Mouse (Mus musculus): Measurements from ENCODE around the gene Ccdc107. TPM values are rescaled to one million over a fixed set of nuclear protein-coding genes. Genes with fewer than 3 reads are reported as not detected.
A peak's percentile ranks its signal among the peaks of the same experiment; 100 is the strongest.

The Ccdc107 gene
- 98.8 and 102 TPM in 2 replicates for polyA plus RNA-seq (2015; fragmentation: Nextera tagmentation; extraction: Ambion mirVana)

DNA sequence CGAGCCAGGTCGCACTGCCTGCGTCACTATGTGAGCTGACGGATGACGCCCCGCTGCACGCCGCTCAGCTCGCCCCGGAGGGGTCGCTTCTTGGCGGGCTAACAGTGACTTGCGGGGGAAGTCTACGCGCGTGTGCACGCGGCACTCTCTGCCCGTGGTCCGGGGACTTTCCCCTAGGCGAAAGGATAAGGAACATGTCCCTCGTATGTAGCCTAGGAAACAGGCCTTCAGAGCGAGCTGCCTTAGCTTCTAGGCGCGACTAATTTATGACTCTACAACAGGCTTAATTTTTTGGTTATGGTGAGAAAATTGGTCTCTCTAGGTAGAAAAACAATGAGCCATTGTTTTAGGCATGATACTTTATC, at the start of gene Ccdc107:
Ccdc107 (plus strand) TSS at position 80 of the 365 bp plus-strand sequence.
- H3K9me3 ChIP-seq: no peaks in the 10 kb centered on the region
- peak within 1 kb of the TSS; percentile 88 for H3K27ac ChIP-seq
- H3K36me3 ChIP-seq: peaks cover 8% of the 10 kb centered on the region; the same call in 1 of the 2 replicates
- ATAC-seq: peak; percentile 98
- H3K4me1 ChIP-seq (replicated peaks): peaks cover 19% of the 10 kb centered on the region
- no peaks in the 10 kb centered on the region for H3K27me3 ChIP-seq (replicated peaks)
- H3K4me2 ChIP-seq (replicated peaks): peak within 1 kb of the TSS; percentile 72
- peak within 1 kb of the TSS; percentile 72 for H3K4me3 ChIP-seq (replicated peaks)
- under 1% methylated on average over 25 of the region's 25 CpGs for WGBS
- peak within 1 kb of the TSS; percentile 73 for H3K9ac ChIP-seq

DNA sequence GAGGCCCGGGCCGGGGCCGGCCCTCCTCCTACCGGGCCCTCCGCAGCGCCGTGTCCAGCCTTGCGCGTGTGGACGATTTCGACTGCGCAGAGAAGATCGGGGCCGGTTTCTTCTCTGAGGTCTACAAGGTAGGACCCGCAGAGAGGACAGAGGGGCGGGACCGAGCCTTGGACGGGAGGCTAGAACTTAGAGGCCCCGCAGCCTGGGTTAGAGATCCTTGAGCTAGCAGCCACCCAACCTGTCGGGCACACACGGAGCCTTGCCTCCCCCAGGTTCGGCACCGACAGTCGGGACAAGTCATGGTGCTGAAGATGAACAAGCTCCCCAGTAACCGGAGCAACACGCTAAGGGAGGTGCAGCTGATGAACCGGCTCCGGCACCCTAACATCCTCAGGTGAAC, 49.2 kb upstream of the Ccdc107 start:
- peaks cover 10% of the 10 kb centered on the region for H3K4me1 ChIP-seq (replicated peaks)
- H3K9ac ChIP-seq: peak overlapping the region; percentile 99
- peak overlapping the region; percentile 97 for H3K4me2 ChIP-seq (replicated peaks)
- under 1% methylated on average over 23 of the region's 28 CpGs for WGBS
- peak overlapping the region; percentile 89 for H3K27ac ChIP-seq
- peak overlapping the region; percentile 89 for H3K4me3 ChIP-seq (replicated peaks)
- ATAC-seq: peak; percentile 22
- peaks cover 31% of the 10 kb centered on the region for H3K36me3 ChIP-seq
- H3K9me3 ChIP-seq: no peaks in the 10 kb centered on the region
- H3K27me3 ChIP-seq (replicated peaks): no peaks in the 10 kb centered on the region

DNA sequence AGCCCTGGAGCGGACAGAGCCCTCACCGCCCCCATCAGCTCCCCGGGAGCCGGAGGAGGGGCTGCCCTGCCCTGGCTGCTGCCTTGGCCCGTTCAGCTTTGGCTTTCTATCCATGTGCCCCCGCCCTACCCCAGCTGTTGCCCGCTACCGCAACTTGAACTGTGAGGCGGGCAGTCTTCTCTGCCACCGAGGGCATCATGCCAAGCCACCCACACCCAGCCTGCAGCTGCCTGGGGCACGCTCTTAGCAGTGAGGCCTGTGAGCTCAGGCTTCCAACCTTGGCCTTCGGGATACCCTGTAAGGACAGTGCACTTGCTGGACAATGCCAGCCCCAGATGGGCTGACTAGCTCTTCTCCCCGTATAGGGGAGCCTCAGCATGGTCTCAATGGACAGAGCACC, 45.4 kb upstream of the Ccdc107 start:
- 91% methylated on average over 13 of the region's 13 CpGs for WGBS
- Histone ChIP-seq H3K4me3 (replicated peaks) (no peak overlapping the region), H3K4me1 (replicated peaks) (peaks cover 10% of the 10 kb centered on the region), H3K9ac (no peak overlapping the region), H3K27ac (no peak overlapping the region), H3K27me3 (replicated peaks) (no peaks in the 10 kb centered on the region), H3K36me3 (peaks cover 31% of the 10 kb centered on the region), H3K9me3 (no peaks in the 10 kb centered on the region), H3K4me2 (replicated peaks) (no peak overlapping the region)
- no peak for ATAC-seq

DNA sequence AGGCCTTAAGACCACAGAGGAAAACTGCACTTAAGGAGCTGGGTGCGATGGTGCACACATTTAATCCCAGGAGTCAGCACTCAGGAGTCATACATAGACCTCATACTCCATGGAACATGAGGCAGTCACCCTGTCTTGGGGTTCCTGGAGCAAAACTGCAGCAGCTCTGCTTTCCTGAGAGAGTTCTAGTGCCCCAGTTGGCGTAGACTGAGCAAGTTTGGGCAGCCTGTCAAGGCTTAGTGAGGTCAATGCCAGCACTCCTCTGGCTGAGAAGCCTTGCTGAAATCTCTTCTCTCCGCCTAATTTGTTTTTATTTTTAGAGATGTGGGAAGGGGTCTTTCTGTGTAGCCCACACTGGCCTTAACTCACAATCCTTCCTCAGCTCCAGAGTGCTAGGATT, 44.1 kb upstream of the Ccdc107 start:
- peaks cover 31% of the 10 kb centered on the region for H3K36me3 ChIP-seq
- H3K4me1 ChIP-seq (replicated peaks): peaks cover 14% of the 10 kb centered on the region
- 82% methylated on average over 3 of the region's 3 CpGs for WGBS
- no peak overlapping the region for H3K4me3 ChIP-seq (replicated peaks)
- no peak for ATAC-seq
- no peak overlapping the region for H3K27ac ChIP-seq
- H3K27me3 ChIP-seq (replicated peaks): peaks cover 9% of the 10 kb centered on the region; the same call in 1 of the 2 replicates
- no peak overlapping the region for H3K9ac ChIP-seq
- no peaks in the 10 kb centered on the region for H3K9me3 ChIP-seq
- no peak overlapping the region for H3K4me2 ChIP-seq (replicated peaks)

DNA sequence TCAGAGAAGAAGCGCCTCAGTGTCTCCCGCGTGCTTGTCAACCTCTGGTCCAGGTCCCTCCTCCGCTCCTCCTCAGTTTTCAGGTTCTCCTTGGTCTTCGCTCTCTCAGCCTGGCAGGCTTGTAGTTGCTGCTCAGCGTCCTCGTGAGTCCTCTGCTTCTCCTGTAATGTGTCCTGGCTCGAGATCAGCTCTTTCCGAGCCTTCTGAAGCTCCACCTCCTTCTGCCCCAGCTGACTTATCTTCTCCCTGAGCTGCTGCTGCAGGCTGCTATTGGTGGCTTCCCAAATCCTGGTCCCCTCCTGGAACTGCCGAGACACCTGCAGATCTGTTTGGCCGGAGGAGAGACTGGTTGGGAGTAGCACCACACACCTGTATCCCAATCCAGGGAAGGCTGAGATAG, 40.4 kb upstream of the Ccdc107 start:
- Histone ChIP-seq H3K9ac (no peak overlapping the region), H3K36me3 (peaks cover 9% of the 10 kb centered on the region; the same call in 1 of the 2 replicates), H3K4me2 (replicated peaks) (no peak overlapping the region), H3K9me3 (no peaks in the 10 kb centered on the region), H3K4me3 (replicated peaks) (no peak overlapping the region), H3K4me1 (replicated peaks) (peaks cover 18% of the 10 kb centered on the region), H3K27me3 (replicated peaks) (peaks cover 17% of the 10 kb centered on the region), H3K27ac (no peak overlapping the region)
- no peak for ATAC-seq
- 49% methylated on average over 11 of the region's 11 CpGs for WGBS

DNA sequence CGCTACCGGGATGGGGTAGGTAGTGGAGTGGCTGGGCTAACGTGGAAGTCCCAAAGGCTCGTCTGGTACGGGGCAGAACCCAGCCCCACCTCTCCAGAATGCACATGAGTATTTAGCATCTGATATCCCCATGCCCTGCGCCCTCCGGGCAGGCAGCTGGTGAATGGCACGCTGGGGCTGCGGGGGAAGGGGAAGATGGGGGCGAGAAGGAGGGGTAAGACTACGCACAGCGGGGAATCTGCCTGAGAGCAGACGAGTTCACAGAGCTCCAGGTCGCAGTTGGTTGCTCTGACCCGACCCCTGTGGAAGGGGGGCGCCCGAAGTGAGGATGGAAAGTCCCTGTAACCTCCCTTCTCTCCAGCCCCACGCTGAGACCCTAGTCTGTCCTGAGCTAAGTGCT, 39.3 kb upstream of the Ccdc107 start:
- no peak for ATAC-seq
- peak overlapping the region; percentile 13 for H3K4me3 ChIP-seq (replicated peaks)
- peak overlapping the region; percentile 29; the same call in 1 of the 2 replicates for H3K9ac ChIP-seq
- H3K4me2 ChIP-seq (replicated peaks): peak overlapping the region; percentile 51
- H3K9me3 ChIP-seq: no peaks in the 10 kb centered on the region
- H3K27me3 ChIP-seq (replicated peaks): peaks cover 17% of the 10 kb centered on the region
- H3K27ac ChIP-seq: no peak overlapping the region
- WGBS: 4% methylated on average over 18 of the region's 18 CpGs
- H3K4me1 ChIP-seq (replicated peaks): peaks cover 18% of the 10 kb centered on the region
- H3K36me3 ChIP-seq: no peaks in the 10 kb centered on the region

DNA sequence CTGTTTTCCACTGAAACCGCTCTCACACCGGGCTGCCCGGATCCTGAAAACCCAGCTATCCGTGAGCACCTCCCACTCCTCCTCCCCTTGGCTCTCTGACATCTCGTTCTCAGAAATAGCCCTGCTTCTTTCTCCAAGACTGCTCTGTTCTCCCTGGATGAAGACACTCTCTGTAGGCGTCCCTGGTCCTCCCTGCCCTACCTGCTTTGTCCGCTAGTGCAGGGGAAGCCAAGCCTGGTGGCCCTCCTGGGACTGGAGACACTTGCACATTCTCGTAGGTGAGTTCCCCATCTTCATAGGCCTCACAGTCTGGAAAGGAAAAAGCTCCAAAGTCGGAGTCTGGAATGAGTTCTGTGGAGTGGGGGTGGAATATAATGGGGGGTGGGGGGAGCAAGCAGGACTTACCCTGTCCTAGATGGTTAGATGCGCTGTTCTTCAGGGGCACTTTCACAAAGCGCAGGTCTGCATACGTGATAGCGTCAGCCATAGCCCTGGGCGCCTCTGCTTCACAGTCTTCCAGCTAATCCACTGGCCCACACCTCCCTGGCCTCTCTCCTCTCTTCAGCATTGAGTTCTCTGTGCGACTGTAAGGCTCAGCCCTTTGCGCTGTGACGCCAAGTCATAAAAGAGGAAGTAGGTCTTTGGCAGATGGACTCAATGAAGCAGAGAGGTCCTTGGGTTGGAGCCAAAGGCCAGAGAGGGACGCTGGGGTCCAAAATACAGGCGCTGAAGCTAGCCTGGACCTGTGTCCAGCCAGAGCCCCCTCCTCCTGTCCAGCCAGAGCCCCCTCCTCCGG, 38.5 kb upstream of the Ccdc107 start, which contains the start of gene Cd72:
Cd72 (minus strand) TSS at position 588 of the 796 bp plus-strand sequence.
- H3K4me3 ChIP-seq (replicated peaks): peak within 1 kb of the TSS; percentile 13
- H3K36me3 ChIP-seq: no peaks in the 10 kb centered on the region
- H3K27me3 ChIP-seq (replicated peaks): peaks cover 17% of the 10 kb centered on the region
- no peak for ATAC-seq
- WGBS: 31% methylated on average over 20 of the region's 20 CpGs
- peak within 1 kb of the TSS; percentile 29; the same call in 1 of the 2 replicates for H3K9ac ChIP-seq
- no peaks in the 10 kb centered on the region for H3K9me3 ChIP-seq
- H3K4me1 ChIP-seq (replicated peaks): peaks cover 18% of the 10 kb centered on the region
- no peak within 1 kb of the TSS for H3K27ac ChIP-seq
- peak within 1 kb of the TSS; percentile 51 for H3K4me2 ChIP-seq (replicated peaks)

DNA sequence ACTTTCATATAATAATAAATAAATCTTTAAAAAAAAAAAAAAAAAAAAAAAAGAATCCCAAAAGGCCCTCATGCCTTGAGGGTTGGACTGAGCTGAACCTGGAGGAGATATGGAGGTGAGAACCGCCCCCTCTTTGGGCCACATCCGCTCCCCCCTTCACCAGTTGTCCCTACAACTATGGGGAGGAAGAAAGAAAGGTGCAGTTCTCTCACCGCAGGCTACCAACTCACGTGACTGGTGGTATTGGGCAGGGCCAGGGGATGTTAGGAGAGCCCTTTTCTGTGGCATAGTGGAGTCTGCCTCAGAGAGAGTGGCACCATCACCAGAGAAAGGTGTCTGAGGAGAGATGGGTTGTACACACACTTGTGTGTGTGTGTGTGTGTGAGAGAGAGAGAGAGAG, 36.2 kb upstream of the Ccdc107 start:
- Histone ChIP-seq H3K4me1 (replicated peaks) (peaks cover 18% of the 10 kb centered on the region), H3K4me2 (replicated peaks) (no peak overlapping the region), H3K27ac (no peak overlapping the region), H3K9ac (no peak overlapping the region), H3K9me3 (no peaks in the 10 kb centered on the region), H3K27me3 (replicated peaks) (peaks cover 17% of the 10 kb centered on the region), H3K36me3 (no peaks in the 10 kb centered on the region), H3K4me3 (replicated peaks) (no peak overlapping the region)
- ATAC-seq: no peak
- WGBS: 40% methylated on average over 4 of the region's 4 CpGs

DNA sequence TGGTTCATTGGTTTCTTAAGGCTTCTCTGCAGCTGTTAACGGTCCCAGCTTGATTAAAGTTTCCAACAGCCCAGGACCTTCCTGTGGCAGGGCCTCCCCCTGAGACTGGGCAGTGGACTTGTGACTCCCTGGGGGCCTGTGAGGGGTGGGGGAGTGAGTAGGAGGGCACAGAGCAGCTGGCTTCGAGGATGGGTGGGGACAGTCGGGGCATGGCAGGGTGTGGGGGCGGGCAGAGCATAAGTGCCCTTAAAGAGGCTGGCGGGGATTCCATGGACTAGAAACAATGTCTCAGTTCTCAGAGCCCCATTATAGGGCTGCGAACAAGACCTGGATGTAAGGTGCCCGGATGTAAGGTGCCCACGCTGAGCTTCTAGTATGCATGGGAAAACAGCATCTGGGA, 35.6 kb upstream of the Ccdc107 start:
- Histone ChIP-seq H3K4me1 (replicated peaks) (peaks cover 18% of the 10 kb centered on the region), H3K27ac (no peak overlapping the region), H3K27me3 (replicated peaks) (peaks cover 17% of the 10 kb centered on the region), H3K9me3 (no peaks in the 10 kb centered on the region), H3K4me2 (replicated peaks) (no peak overlapping the region), H3K9ac (no peak overlapping the region), H3K36me3 (no peaks in the 10 kb centered on the region), H3K4me3 (replicated peaks) (no peak overlapping the region)
- ATAC-seq: no peak
- WGBS: 23% methylated on average over 8 of the region's 8 CpGs

DNA sequence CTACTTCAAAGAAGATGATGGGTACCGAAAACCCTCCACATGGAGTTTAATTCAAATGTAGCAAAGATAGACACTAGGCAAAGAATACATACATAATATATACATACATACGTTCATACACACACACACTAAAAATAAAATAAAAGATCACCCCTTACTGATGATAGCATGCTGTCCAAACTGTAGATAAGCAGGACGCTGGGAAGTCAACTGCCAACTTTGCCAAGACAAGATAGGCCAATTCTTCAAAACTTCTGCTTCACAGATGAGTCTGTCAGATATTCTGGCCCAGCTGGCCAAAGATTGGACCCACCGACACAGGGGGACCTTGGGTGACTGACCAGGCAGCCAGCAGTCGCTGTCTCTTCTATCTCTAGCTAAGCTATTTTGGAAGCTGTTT, 29.6 kb upstream of the Ccdc107 start:
- Histone ChIP-seq H3K27me3 (replicated peaks) (no peaks in the 10 kb centered on the region), H3K4me3 (replicated peaks) (no peak overlapping the region), H3K9me3 (no peaks in the 10 kb centered on the region), H3K4me2 (replicated peaks) (no peak overlapping the region), H3K9ac (no peak overlapping the region), H3K36me3 (no peaks in the 10 kb centered on the region), H3K4me1 (replicated peaks) (no peaks in the 10 kb centered on the region), H3K27ac (no peak overlapping the region)
- ATAC-seq: no peak
- 91% methylated on average over 5 of the region's 5 CpGs for WGBS

DNA sequence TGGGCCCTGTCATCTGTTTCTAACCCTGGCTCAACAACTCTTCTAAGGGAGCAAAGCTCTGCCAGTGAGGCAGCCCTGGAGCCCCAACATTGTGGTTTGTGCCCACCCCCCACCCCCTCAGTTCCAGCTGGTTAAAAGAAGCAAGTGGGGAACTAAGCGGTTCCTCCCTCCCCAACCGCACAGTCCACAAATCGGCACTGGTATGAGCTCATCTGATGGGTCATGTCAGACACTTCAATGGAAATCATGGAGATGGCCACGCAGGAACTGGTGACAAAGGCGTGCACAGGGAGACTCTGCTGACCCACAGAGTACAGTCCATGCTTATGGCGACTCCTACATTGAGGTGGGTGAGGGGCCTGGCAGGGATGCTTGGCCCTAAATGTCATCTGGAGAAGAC, 26.8 kb upstream of the Ccdc107 start:
- Histone ChIP-seq H3K9ac (no peak overlapping the region), H3K36me3 (no peaks in the 10 kb centered on the region), H3K4me2 (replicated peaks) (no peak overlapping the region), H3K9me3 (no peaks in the 10 kb centered on the region), H3K27ac (no peak overlapping the region), H3K4me1 (replicated peaks) (no peaks in the 10 kb centered on the region), H3K27me3 (replicated peaks) (no peaks in the 10 kb centered on the region), H3K4me3 (replicated peaks) (no peak overlapping the region)
- 87% methylated on average over 6 of the region's 6 CpGs for WGBS
- no peak for ATAC-seq

DNA sequence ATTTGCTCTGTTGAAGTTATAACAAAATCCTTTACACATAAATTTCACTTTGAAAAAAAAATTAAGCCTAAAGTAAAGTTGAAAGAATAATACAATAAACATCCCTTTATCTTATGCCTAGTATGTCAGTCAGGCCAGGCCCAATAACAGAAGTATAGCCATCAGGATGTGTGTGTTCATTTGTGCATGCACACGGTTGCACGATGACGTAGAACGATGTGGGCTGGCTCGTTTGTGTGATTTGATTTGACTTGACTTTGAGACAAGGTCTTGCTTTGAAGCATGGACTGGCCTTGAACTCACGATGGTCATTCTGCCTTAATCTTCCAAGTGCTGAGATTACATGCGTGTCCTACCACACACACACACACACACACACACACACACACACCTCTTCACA, 25.8 kb upstream of the Ccdc107 start:
- no peak overlapping the region for H3K4me2 ChIP-seq (replicated peaks)
- no peaks in the 10 kb centered on the region for H3K4me1 ChIP-seq (replicated peaks)
- no peak overlapping the region for H3K9ac ChIP-seq
- no peaks in the 10 kb centered on the region for H3K36me3 ChIP-seq
- no peak overlapping the region for H3K27ac ChIP-seq
- WGBS: 85% methylated on average over 7 of the region's 7 CpGs
- no peaks in the 10 kb centered on the region for H3K27me3 ChIP-seq (replicated peaks)
- no peak overlapping the region for H3K4me3 ChIP-seq (replicated peaks)
- no peaks in the 10 kb centered on the region for H3K9me3 ChIP-seq
- ATAC-seq: no peak

DNA sequence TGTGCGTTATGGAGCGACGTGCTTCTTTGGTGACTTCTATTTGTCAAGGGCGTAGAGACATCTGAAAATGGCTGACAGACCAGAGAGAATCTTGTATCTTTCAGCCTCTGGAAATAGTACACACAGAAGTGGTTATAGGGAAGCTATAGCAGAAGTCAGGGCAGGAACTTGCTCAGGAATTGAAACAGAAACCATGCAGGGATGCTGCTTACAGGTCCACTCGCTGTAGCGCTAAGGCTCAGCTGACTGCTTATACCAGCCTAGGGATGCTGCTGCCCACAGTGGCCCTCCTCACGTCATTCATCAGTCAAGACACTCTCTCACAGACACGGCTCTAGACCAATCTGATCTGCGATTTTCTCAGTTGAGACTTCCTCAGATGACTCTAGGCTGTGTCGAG, 22.4 kb upstream of the Ccdc107 start:
- no peak for ATAC-seq
- WGBS: 86% methylated on average over 10 of the region's 10 CpGs
- no peaks in the 10 kb centered on the region for H3K4me1 ChIP-seq (replicated peaks)

More for the DNA sequence above, 22.4 kb upstream of the Ccdc107 start:
- no peak overlapping the region for H3K4me3 ChIP-seq (replicated peaks)
- H3K27ac ChIP-seq: no peak overlapping the region
- no peaks in the 10 kb centered on the region for H3K9me3 ChIP-seq
- H3K36me3 ChIP-seq: no peaks in the 10 kb centered on the region
- H3K27me3 ChIP-seq (replicated peaks): no peaks in the 10 kb centered on the region
- H3K9ac ChIP-seq: no peak overlapping the region
- no peak overlapping the region for H3K4me2 ChIP-seq (replicated peaks)

All from intestine, embryonic 15.5 days (tissue).